Mouse (Mus musculus) midbrain, postnatal 0 days (tissue): ENCODE measurements around the gene Bod1l. TPM values are rescaled to one million over a fixed set of nuclear protein-coding genes. Genes with fewer than 3 reads are reported as not detected.

Source experiments
- ATAC-seq: fragments of 200-750 bp; cut with Nextera tagmentation; 2 replicates; pipeline ENCODE4 v1.8.0; 2017; ENCODE audit warnings: moderate number of reproducible peaks, mild to moderate bottlenecking, moderate TSS enrichment, moderate library complexity; ENCODE audit not compliant: low FRiP score
- DNase-seq: peaks from one replicate; pipeline ENCODE4 v3.0.0-alpha.2; 2015; ENCODE audit warnings: low spot score
- H3K27ac ChIP-seq: fragments of 300-500 bp; sonication (generic); 2 replicates; pipeline ENCODE4 v1.5.1; 2014; ENCODE audit warnings: low read depth, mild to moderate bottlenecking, low read length, mixed read lengths
- H3K27me3 ChIP-seq: fragments of 300-500 bp; sonication (generic); 2 replicates; pipeline ENCODE4 v1.6.1; 2014; ENCODE audit warnings: low read length, control low read depth, mixed read lengths; ENCODE audit not compliant: insufficient read depth
- H3K36me3 ChIP-seq: fragments of 300-500 bp; sonication (generic); 2 replicates; pipeline ENCODE4 v1.6.1; 2014; ENCODE audit warnings: low read length, control low read depth, mixed read lengths; ENCODE audit not compliant: insufficient read depth
- H3K4me1 ChIP-seq: fragments of 300-500 bp; sonication (generic); 2 replicates; pipeline ENCODE4 v1.6.1; 2014; ENCODE audit warnings: mild to moderate bottlenecking, control low read depth, antibody characterized with exemption, low read length, mixed read lengths; ENCODE audit not compliant: insufficient read depth
- H3K4me2 ChIP-seq: fragments of 300-500 bp; sonication (generic); 2 replicates; pipeline ENCODE4 v1.6.1; 2014; ENCODE audit warnings: low read depth, mild to moderate bottlenecking, low read length, mixed read lengths; ENCODE audit not compliant: poor library complexity, severe bottlenecking
- H3K4me3 ChIP-seq: fragments of 300-500 bp; sonication (generic); 2 replicates; pipeline ENCODE4 v1.5.1; 2014; ENCODE audit warnings: low read depth, mild to moderate bottlenecking, low read length, moderate library complexity
- H3K9ac ChIP-seq: fragments of 300-500 bp; sonication (generic); replicated peaks from 2 replicates; pipeline ENCODE4 v1.6.1; 2014; ENCODE audit warnings: mild to moderate bottlenecking, low read length, moderate library complexity, mixed read lengths; ENCODE audit not compliant: poor library complexity, severe bottlenecking
- H3K9me3 ChIP-seq: fragments of 300-500 bp; sonication (generic); 2 replicates; pipeline ENCODE4 v1.6.1; 2016; ENCODE audit warnings: low read length, control low read depth
- CTCF ChIP-seq: IDR thresholded peaks from 2 replicates; pipeline ENCODE4 v1.5.1; 2016; ENCODE audit warnings: antibody characterized with exemption, mild to moderate bottlenecking
- WGBS: fragments of 180-500 bp; shearing (Covaris S2); extraction: QIAGEN DNeasy Blood & Tissue Kit; methylation state at CpG from one replicate; pipeline ENCODE4 v1.1.7; 2014; 5-methylcytosine and 5-hydroxymethylcytosine counted together
- polyA plus RNA-seq: library from polyadenylated mRNA; unstranded; fragments of >200 nt; fragmentation: Nextera tagmentation; extraction: Ambion mirVana; gene quantifications from 2 replicates; pipeline ENCODE4 v1.2.1, GENCODE M21; 2015
- total RNA-seq: library from RNA; depleted of rRNA; stranded (reverse); fragments of >200 nt; gene quantifications from 2 replicates; pipeline ENCODE4 v1.2.3, GENCODE M21; 2014

The Bod1l gene
- total and polyA plus RNA-seq, 2 experiments from 2014 or later = 16.6 to 30.6 TPM

- Histone ChIP-seq H3K27ac (no peak overlapping the region), H3K4me2 (peak overlapping the region; percentile 71), H3K4me1 (peaks cover 12% of the 10 kb centered on the region; the same call in 1 of the 2 replicates), H3K27me3 (no peaks in the 10 kb centered on the region), H3K36me3 (no peaks in the 10 kb centered on the region), H3K9ac (no peak overlapping the region), H3K9me3 (no peaks in the 10 kb centered on the region), H3K4me3 (peak overlapping the region; percentile 97)
- no peak for ATAC-seq
- TF ChIP-seq CTCF = no peak
- 29% methylated on average over 5 of the region's 5 CpGs for WGBS
- DNase-seq = peak; percentile 4
Measured at GRCm38 (mm10) chr5:41842681-41843080, 1.4 kb downstream of the Bod1l start.

- H3K9me3 ChIP-seq = no peaks in the 10 kb centered on the region
- no peak overlapping the region for H3K27ac ChIP-seq
- H3K4me2 ChIP-seq = no peak overlapping the region
- ATAC-seq (no peak), DNase-seq (no peak)
- no peak overlapping the region for H3K9ac ChIP-seq
- H3K27me3 ChIP-seq = no peaks in the 10 kb centered on the region
- no peak for TF ChIP-seq CTCF
- WGBS = 92% methylated on average over 5 of the region's 5 CpGs
- H3K4me3 ChIP-seq = no peak overlapping the region
- peaks cover 4% of the 10 kb centered on the region; the same call in 1 of the 2 replicates for H3K36me3 ChIP-seq
- peaks cover 12% of the 10 kb centered on the region; the same call in 1 of the 2 replicates for H3K4me1 ChIP-seq
Measured at GRCm38 (mm10) chr5:41841735-41842134, 2.4 kb downstream of the Bod1l start.

GRCm38 (mm10) chr5:41830100-41830499 is 14.0 kb downstream of the Bod1l start:
- no peak for TF ChIP-seq CTCF
- ATAC-seq (no peak), DNase-seq (no peak)
- no peaks in the 10 kb centered on the region for H3K9me3 ChIP-seq
- no peak overlapping the region for H3K4me2 ChIP-seq
- H3K36me3 ChIP-seq = peaks cover 66% of the 10 kb centered on the region
- H3K4me1 ChIP-seq = no peaks in the 10 kb centered on the region
- no peak overlapping the region for H3K9ac ChIP-seq
- H3K27me3 ChIP-seq = no peaks in the 10 kb centered on the region
- WGBS = 92% methylated on average over 2 of the region's 2 CpGs
- H3K4me3 ChIP-seq = no peak overlapping the region
- H3K27ac ChIP-seq = no peak overlapping the region

- peaks cover 84% of the 10 kb centered on the region for H3K36me3 ChIP-seq
- TF ChIP-seq CTCF = no peak
- ATAC-seq (no peak), DNase-seq (no peak)
- H3K9ac ChIP-seq = no peak overlapping the region
- H3K27me3 ChIP-seq = no peaks in the 10 kb centered on the region
- H3K4me2 ChIP-seq = no peak overlapping the region
- no peak overlapping the region for H3K27ac ChIP-seq
- H3K4me1 ChIP-seq = no peaks in the 10 kb centered on the region
- H3K4me3 ChIP-seq = no peak overlapping the region
- no peaks in the 10 kb centered on the region for H3K9me3 ChIP-seq
- WGBS = 95% methylated on average over 9 of the region's 9 CpGs
Measured at GRCm38 (mm10) chr5:41821158-41821557, 23.0 kb downstream of the Bod1l start.

GRCm38 (mm10) chr5:41820530-41820929 is 23.6 kb downstream of the Bod1l start:
- Histone ChIP-seq H3K4me3 (no peak overlapping the region), H3K4me1 (no peaks in the 10 kb centered on the region), H3K27me3 (no peaks in the 10 kb centered on the region), H3K27ac (no peak overlapping the region), H3K9ac (no peak overlapping the region), H3K36me3 (peaks cover 85% of the 10 kb centered on the region), H3K4me2 (no peak overlapping the region), H3K9me3 (no peaks in the 10 kb centered on the region)
- no peak for ATAC-seq
- 91% methylated on average over 3 of the region's 3 CpGs for WGBS
- no peak for DNase-seq
- no peak for TF ChIP-seq CTCF

GRCm38 (mm10) chr5:41812516-41812915 is 31.6 kb downstream of the Bod1l start:
- TF ChIP-seq CTCF = no peak
- WGBS = 94% methylated on average over 6 of the region's 6 CpGs
- no peaks in the 10 kb centered on the region for H3K9me3 ChIP-seq
- no peak overlapping the region for H3K9ac ChIP-seq
- no peak overlapping the region for H3K4me3 ChIP-seq
- H3K27me3 ChIP-seq = no peaks in the 10 kb centered on the region
- no peak for DNase-seq
- peaks cover 62% of the 10 kb centered on the region for H3K36me3 ChIP-seq
- no peak overlapping the region for H3K27ac ChIP-seq
- ATAC-seq = no peak
- no peak overlapping the region for H3K4me2 ChIP-seq
- H3K4me1 ChIP-seq = no peaks in the 10 kb centered on the region
